Mouse (Mus musculus) kidney, postnatal 0 days (tissue): ENCODE measurements at regions not wholly inside any gene's neighbourhood (a gene's known extent, or its start where the extent isn't known, plus 50 kb on each side); places are given as distances from the start of the nearest gene placed in this dataset.
A peak's percentile ranks its signal among the peaks of the same experiment; 100 is the strongest.

Experiments
- ATAC-seq: fragments of 200-750 bp; cut with Nextera tagmentation; replicated peaks from 2 replicates; pipeline ENCODE4 v1.8.0; 2017; ENCODE audit warnings: low read depth, moderate number of reproducible peaks, moderate TSS enrichment, moderate library complexity; ENCODE audit not compliant: low FRiP score
- DNase-seq: peaks from one replicate; pipeline ENCODE4 v3.0.0-alpha.2; 2016; ENCODE audit warnings: low spot score
- H3K27ac ChIP-seq: fragments of 300-500 bp; sonication (generic); 2 replicates; pipeline ENCODE4 v1.5.1; 2014; ENCODE audit warnings: mild to moderate bottlenecking
- H3K27me3 ChIP-seq: fragments of 300-500 bp; sonication (generic); 2 replicates; pipeline ENCODE4 v1.6.1; 2014; ENCODE audit warnings: low read length, mixed read lengths; ENCODE audit not compliant: insufficient read depth
- H3K36me3 ChIP-seq: fragments of 300-500 bp; sonication (generic); 2 replicates; pipeline ENCODE4 v1.6.1; 2014; ENCODE audit warnings: low read length, mixed read lengths; ENCODE audit not compliant: insufficient read depth
- H3K4me1 ChIP-seq: fragments of 300-500 bp; sonication (generic); replicated peaks from 2 replicates; pipeline ENCODE4 v1.6.1; 2014; ENCODE audit warnings: antibody characterized with exemption, low read length, mixed read lengths; ENCODE audit not compliant: insufficient read depth
- H3K4me2 ChIP-seq: fragments of 300-500 bp; sonication (generic); 2 replicates; pipeline ENCODE4 v1.6.1; 2014; ENCODE audit warnings: mild to moderate bottlenecking, low read length, moderate library complexity, mixed read lengths
- H3K4me3 ChIP-seq: fragments of 300-500 bp; sonication (generic); replicated peaks from 2 replicates; pipeline ENCODE4 v1.5.1; 2014; ENCODE audit warnings: low read depth, low read length
- H3K9ac ChIP-seq: fragments of 300-500 bp; sonication (generic); 2 replicates; pipeline ENCODE4 v1.6.1; 2014; ENCODE audit warnings: low read depth, low read length
- H3K9me3 ChIP-seq: fragments of 300-500 bp; sonication (generic); replicated peaks from 2 replicates; pipeline ENCODE4 v1.6.1; 2016; ENCODE audit warnings: low read length, inconsistent platforms, mixed read lengths
- CTCF ChIP-seq: IDR thresholded peaks from 2 replicates; pipeline ENCODE4 v1.5.1; 2016; ENCODE audit warnings: antibody characterized with exemption, low read depth, mild to moderate bottlenecking, moderate library complexity
- WGBS: fragments of 180-500 bp; shearing (Covaris S2); extraction: QIAGEN DNeasy Blood & Tissue Kit; methylation state at CpG from one replicate; pipeline ENCODE4 v1.1.7; 2014; 5-methylcytosine and 5-hydroxymethylcytosine counted together

DNA sequence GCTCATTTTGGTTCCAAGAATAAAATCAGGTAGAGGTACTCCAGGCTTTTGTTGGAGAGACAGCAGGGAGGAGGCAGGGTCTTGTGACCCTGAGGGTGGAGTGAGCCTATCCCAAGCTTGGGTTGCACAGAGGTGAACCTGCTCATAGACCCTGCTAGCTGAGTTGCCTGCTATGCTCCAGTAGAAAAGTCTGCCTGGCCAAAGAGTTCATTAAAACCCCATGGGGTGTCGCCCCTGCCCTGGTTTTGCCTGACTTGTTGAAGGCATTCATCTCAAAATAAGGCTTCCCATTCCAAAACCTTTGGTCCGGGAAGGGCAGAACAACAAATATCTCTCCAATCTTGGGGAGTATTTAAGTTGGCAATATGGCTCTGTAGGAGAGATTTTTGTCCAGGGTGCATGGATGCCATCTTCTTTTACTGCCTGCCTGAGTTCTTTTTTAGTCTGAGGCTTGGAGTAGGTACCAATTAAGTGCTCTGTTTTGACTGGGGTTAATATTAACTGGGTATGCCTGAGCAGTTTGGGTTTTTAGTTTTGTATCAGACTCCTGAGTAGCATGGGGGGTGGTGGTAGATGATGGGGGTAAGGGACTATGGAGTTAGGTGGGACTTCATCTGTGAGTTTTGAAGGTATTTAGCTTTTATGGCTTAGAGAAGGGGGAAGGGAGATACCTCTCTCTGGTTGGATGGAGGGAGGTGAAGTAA is 120.8 kb upstream of the Tmem164 start:
- ATAC-seq (peak; percentile 68), DNase-seq (peak; percentile 56)
- H3K27me3 ChIP-seq: no peaks in the 10 kb centered on the region
- H3K27ac ChIP-seq: no peak overlapping the region
- H3K4me3 ChIP-seq: no peak overlapping the region
- no peaks in the 10 kb centered on the region for H3K36me3 ChIP-seq
- TF ChIP-seq CTCF: peak; percentile 60
- H3K4me1 ChIP-seq: no peaks in the 10 kb centered on the region
- no peaks in the 10 kb centered on the region for H3K9me3 ChIP-seq
- 48% methylated on average over 2 of the region's 2 CpGs for WGBS
- no peak overlapping the region for H3K4me2 ChIP-seq
- H3K9ac ChIP-seq: no peak overlapping the region

DNA sequence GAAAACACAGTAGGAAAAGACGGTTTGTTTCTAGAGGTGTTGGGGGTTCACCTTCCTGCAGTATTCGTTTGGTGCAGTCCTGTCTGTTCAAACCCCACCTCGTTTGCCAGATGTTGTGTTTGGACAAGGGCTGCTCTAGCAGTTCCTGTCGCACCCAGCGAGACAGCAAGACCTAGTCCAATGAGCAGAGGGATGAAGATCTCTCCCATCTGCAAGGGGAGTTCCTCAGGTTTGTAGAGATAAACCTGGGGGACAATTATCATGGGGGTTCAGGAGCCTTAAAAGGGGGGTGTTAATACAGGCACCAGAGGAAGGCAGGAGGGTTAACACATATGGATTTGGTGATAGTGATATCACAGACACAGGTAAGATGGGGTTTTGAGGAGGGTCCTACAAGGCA is 119.4 kb upstream of the Tmem164 start:
- Histone ChIP-seq H3K4me2 (no peak overlapping the region), H3K27me3 (no peaks in the 10 kb centered on the region), H3K9ac (no peak overlapping the region), H3K4me1 (no peaks in the 10 kb centered on the region), H3K9me3 (no peaks in the 10 kb centered on the region), H3K4me3 (no peak overlapping the region), H3K27ac (no peak overlapping the region), H3K36me3 (no peaks in the 10 kb centered on the region)
- ATAC-seq (no peak), DNase-seq (no peak)
- TF ChIP-seq CTCF: no peak
- WGBS: 67% methylated on average over 5 of the region's 5 CpGs

DNA sequence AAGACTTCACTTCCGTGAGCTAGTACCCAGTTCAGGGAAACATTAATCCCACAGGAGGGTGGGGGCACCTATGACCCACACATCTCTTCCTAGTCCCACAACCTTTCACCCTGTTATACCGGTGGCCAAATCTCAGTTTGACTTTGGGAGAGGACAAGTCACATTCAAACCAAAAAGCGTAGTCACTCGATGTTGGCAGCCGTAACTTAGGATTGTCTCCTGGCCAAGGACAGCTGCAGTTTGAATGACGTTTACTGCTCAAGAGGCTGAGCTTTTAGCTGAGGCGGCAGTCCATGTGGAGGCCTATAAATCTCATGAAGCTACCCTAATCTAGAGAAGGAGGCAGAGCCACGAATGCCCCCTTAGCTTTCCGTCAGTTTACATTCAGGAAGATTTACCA is 117.0 kb upstream of the Tmem164 start:
- H3K27ac ChIP-seq: no peak overlapping the region
- no peak overlapping the region for H3K9ac ChIP-seq
- ATAC-seq (no peak), DNase-seq (no peak)
- no peaks in the 10 kb centered on the region for H3K9me3 ChIP-seq
- H3K4me3 ChIP-seq: no peak overlapping the region
- no peaks in the 10 kb centered on the region for H3K27me3 ChIP-seq
- TF ChIP-seq CTCF: no peak
- no peaks in the 10 kb centered on the region for H3K4me1 ChIP-seq
- H3K36me3 ChIP-seq: no peaks in the 10 kb centered on the region
- no peak overlapping the region for H3K4me2 ChIP-seq
- WGBS: 60% methylated on average over 9 of the region's 9 CpGs

- DNase-seq: no peak
- Histone ChIP-seq H3K4me3 (no peak overlapping the region), H3K36me3 (no peaks in the 10 kb centered on the region), H3K9me3 (no peaks in the 10 kb centered on the region), H3K4me1 (no peaks in the 10 kb centered on the region), H3K27me3 (no peaks in the 10 kb centered on the region), H3K27ac (no peak overlapping the region), H3K4me2 (no peak overlapping the region), H3K9ac (no peak overlapping the region)
- TF ChIP-seq CTCF: no peak
- ATAC-seq: no peak
Observed at GRCm38 (mm10) chrX:142571772-142572171, 109.4 kb upstream of the Tmem164 start.

GRCm38 (mm10) chrX:142574022-142574421 is 107.2 kb upstream of the Tmem164 start:
- H3K27me3 ChIP-seq: no peaks in the 10 kb centered on the region
- no peak overlapping the region for H3K4me2 ChIP-seq
- no peak for TF ChIP-seq CTCF
- H3K9me3 ChIP-seq: no peaks in the 10 kb centered on the region
- no peaks in the 10 kb centered on the region for H3K36me3 ChIP-seq
- no peak for DNase-seq
- no peak overlapping the region for H3K9ac ChIP-seq
- H3K27ac ChIP-seq: no peak overlapping the region
- 87% methylated on average over 4 of the region's 4 CpGs for WGBS
- no peaks in the 10 kb centered on the region for H3K4me1 ChIP-seq
- no peak for ATAC-seq
- no peak overlapping the region for H3K4me3 ChIP-seq

DNA sequence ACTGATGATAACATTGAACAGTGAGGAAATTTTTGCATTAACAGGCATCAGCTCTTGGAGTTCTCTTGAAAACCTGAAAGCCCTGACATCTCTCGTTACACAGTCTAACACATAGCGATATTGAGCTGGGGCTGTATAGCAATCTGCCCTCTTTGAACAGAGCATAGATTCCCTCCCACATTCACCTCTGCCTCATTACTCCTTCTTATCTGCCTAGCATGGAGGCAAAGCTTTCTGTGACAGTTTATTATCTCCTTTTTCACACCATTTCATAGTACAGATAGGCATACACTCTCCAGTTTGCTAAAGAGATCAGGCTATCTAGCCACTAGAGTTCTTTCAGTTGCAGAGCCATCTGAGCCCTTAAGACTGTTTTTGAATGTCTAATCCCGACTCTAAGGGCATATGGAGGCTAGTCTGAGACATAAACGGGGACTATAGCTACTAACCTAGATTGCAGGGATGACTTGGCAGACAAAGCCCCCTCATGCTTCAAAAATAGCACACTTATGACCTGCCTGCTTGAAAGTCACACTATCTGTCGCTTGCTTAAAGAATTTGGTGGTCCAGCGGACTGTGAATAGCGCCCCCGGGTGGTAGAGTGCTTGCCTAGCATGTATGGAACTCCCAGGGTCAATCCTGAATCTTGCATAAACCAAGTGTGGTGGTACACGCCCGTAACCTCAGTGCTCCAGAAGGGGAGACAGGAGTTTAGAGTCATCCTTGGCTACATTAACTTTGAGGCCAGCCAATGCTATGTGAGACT is 106.1 kb upstream of the Tmem164 start:
- no peak overlapping the region for H3K4me3 ChIP-seq
- H3K27ac ChIP-seq: no peak overlapping the region
- no peaks in the 10 kb centered on the region for H3K36me3 ChIP-seq
- no peaks in the 10 kb centered on the region for H3K9me3 ChIP-seq
- H3K9ac ChIP-seq: no peak overlapping the region
- no peak for ATAC-seq
- DNase-seq: no peak
- WGBS: 59% methylated on average over 10 of the region's 10 CpGs
- no peaks in the 10 kb centered on the region for H3K4me1 ChIP-seq
- no peak overlapping the region for H3K4me2 ChIP-seq
- no peaks in the 10 kb centered on the region for H3K27me3 ChIP-seq
- peak; percentile 32; the same call in 1 of the 2 replicates for TF ChIP-seq CTCF
